Mouse (Mus musculus) layer of hippocampus, adult 2 months (tissue): ENCODE measurements at regions not wholly inside any gene's neighbourhood (a gene's known extent, or its start where the extent isn't known, plus 50 kb on each side); places are given as distances from the start of the nearest gene placed in this dataset.

Experiments used
- DNase-seq, 2 experiments: peaks; one replicate each; pipeline ENCODE4 v3.0.0; 2022; ENCODE audit warnings: low spot score in 2 of 2
- H3K27ac ChIP-seq: fragments of 200-600 bp; 2 replicates; pipeline ENCODE4 v1.8.1; 2022
- H3K4me3 ChIP-seq: fragments of 200-600 bp; 2 replicates; pipeline ENCODE4 v1.8.1; 2022; ENCODE audit warnings: mild to moderate bottlenecking
- CTCF ChIP-seq: fragments of 200-600 bp; conservative IDR thresholded peaks from 2 replicates; pipeline ENCODE4 v1.8.1; 2022; ENCODE audit warnings: antibody characterized with exemption, mild to moderate bottlenecking, moderate library complexity

GRCm38 (mm10) chr16:85347621-85348020 lies 174.1 kb upstream of the App start:
- no peak for TF ChIP-seq CTCF
- Histone ChIP-seq H3K4me3 (no peak overlapping the region), H3K27ac (no peak overlapping the region)
- DNase-seq: no peak

GRCm38 (mm10) chr16:85336495-85337119 lies 163.0 kb upstream of the App start:
- no peak overlapping the region for H3K4me3 ChIP-seq
- H3K27ac ChIP-seq: no peak overlapping the region
- no peak for TF ChIP-seq CTCF
- no peak for DNase-seq

- no peak for TF ChIP-seq CTCF
- H3K4me3 ChIP-seq: no peak overlapping the region
- no peak overlapping the region for H3K27ac ChIP-seq
- DNase-seq: no peak
These were observed 160.0 kb upstream of the App start for GRCm38 (mm10) chr16:85333543-85333942.

GRCm38 (mm10) chr16:85312018-85312417 lies 138.5 kb upstream of the App start:
- H3K4me3 ChIP-seq: no peak overlapping the region
- DNase-seq: no peak
- no peak overlapping the region for H3K27ac ChIP-seq
- TF ChIP-seq CTCF: no peak

GRCm38 (mm10) chr16:85309493-85309892 lies 135.9 kb upstream of the App start:
- DNase-seq: no peak
- H3K27ac ChIP-seq: no peak overlapping the region
- H3K4me3 ChIP-seq: no peak overlapping the region
- TF ChIP-seq CTCF: no peak

GRCm38 (mm10) chr16:85308429-85308828 lies 134.9 kb upstream of the App start:
- TF ChIP-seq CTCF: no peak
- H3K27ac ChIP-seq: no peak overlapping the region
- no peak overlapping the region for H3K4me3 ChIP-seq
- DNase-seq: no peak

GRCm38 (mm10) chr16:85307940-85308339 lies 134.4 kb upstream of the App start:
- TF ChIP-seq CTCF: no peak
- DNase-seq: no peak
- no peak overlapping the region for H3K27ac ChIP-seq
- no peak overlapping the region for H3K4me3 ChIP-seq

GRCm38 (mm10) chr16:85300092-85300853 lies 126.7 kb upstream of the App start:
- H3K27ac ChIP-seq: no peak overlapping the region
- TF ChIP-seq CTCF: no peak
- no peak for DNase-seq

GRCm38 (mm10) chr16:85298559-85298958 lies 125.0 kb upstream of the App start:
- TF ChIP-seq CTCF: no peak
- no peak overlapping the region for H3K27ac ChIP-seq
- H3K4me3 ChIP-seq: no peak overlapping the region
- DNase-seq: no peak

More at GRCm38 (mm10) chr16:85300092-85300853, 126.7 kb upstream of the App start:
- H3K4me3 ChIP-seq: no peak overlapping the region

- TF ChIP-seq CTCF: no peak
These were observed 117.7 kb upstream of the App start for GRCm38 (mm10) chr16:85290986-85291952.

GRCm38 (mm10) chr16:85277862-85278261 lies 104.3 kb upstream of the App start:
- TF ChIP-seq CTCF: no peak
- DNase-seq: no peak
- no peak overlapping the region for H3K4me3 ChIP-seq
- no peak overlapping the region for H3K27ac ChIP-seq

More at GRCm38 (mm10) chr16:85290986-85291952, 117.7 kb upstream of the App start:
- Histone ChIP-seq H3K27ac (no peak overlapping the region), H3K4me3 (no peak overlapping the region)
- DNase-seq: no peak

- Histone ChIP-seq H3K4me3 (no peak overlapping the region), H3K27ac (no peak overlapping the region)
- TF ChIP-seq CTCF: no peak
- DNase-seq: no peak
These were observed 96.1 kb upstream of the App start for GRCm38 (mm10) chr16:85269681-85270080.

- Histone ChIP-seq H3K4me3 (no peak overlapping the region), H3K27ac (no peak overlapping the region)
- TF ChIP-seq CTCF: no peak
- DNase-seq: no peak
These were observed 86.3 kb upstream of the App start for GRCm38 (mm10) chr16:85259838-85260237.
